Mouse (Mus musculus): ENCODE results near the gene Agpat1. TPM values are rescaled to one million over a fixed set of nuclear protein-coding genes. Genes with fewer than 3 reads are reported as not detected.

Agpat1 gene
- total and polyA plus RNA-seq, 3 experiments: 11.2 to 47.4 (median 44.4) TPM

DNA sequence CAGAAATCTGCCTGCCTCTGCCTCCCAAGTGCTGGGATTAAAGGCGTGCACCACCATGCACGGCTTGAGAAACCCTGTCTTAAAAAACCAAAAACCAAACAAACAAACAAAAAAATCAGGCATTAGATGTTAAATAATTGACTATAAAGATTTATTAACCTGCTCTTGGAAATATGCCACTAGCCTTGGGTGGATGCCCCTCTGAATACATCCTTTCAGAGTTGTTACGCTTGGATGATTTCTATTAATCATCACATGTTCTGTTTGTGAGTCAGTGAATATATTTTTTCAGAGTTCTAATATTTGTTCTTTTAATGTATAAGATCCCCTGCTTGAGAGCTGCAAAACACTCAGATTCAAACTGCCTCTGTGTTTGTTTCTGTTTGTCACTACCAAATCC, 20.9 kb downstream of the Agpat1 start:
- no peak overlapping the region for H3K9ac ChIP-seq (ENCODE audit: insufficient read depth, low read depth)
- H3K27ac ChIP-seq (ENCODE audit: insufficient read depth, low read depth): no peak overlapping the region
- peaks cover 2% of the 10 kb centered on the region for H3K9me3 ChIP-seq (replicated peaks; ENCODE audit: low read length)
- dilution Hi-C loops (cut with MboI; ENCODE audit: extremely low pct_ligation_motif_present, extremely low pct_unique_long_range_greater_than_20kb, low sequenced_read_pairs) (no loop called here), in situ Hi-C loops (cut with MboI; ENCODE audit: low pct_ligation_motif_present, low pct_unique_long_range_greater_than_20kb, low sequenced_read_pairs) (no loop called here)
- no peak for TF ChIP-seq GABPA (IDR thresholded peaks at IDR 0.05; ENCODE audit: insufficient replicate concordance, low read depth, low read length)
- TF ChIP-seq RAD21 (IDR thresholded peaks at IDR 0.05; ENCODE audit: low read depth, low read length): no peak
- TF ChIP-seq TBP (conservative IDR thresholded peaks at IDR 0.05; ENCODE audit: low read depth, low read length): no peak
- no peak for TF ChIP-seq JUN (IDR thresholded peaks at IDR 0.05; ENCODE audit: insufficient read depth, low read depth, low read length)
- TF ChIP-seq POLR2AphosphoS2 (IDR thresholded peaks at IDR 0.05; ENCODE audit: low read depth, low read length): no peak
- TF ChIP-seq HCFC1 (IDR thresholded peaks at IDR 0.05; ENCODE audit: low read depth, low read length): no peak
- TF ChIP-seq ETS1 (conservative IDR thresholded peaks at IDR 0.05; ENCODE audit: low read depth, low read length): no peak
- TF ChIP-seq CHD1 (IDR thresholded peaks at IDR 0.05; ENCODE audit: low read depth, low read length): no peak
- TF ChIP-seq USF1 (IDR thresholded peaks at IDR 0.05; ENCODE audit: low read depth, low read length): no peak
- TF ChIP-seq MXI1 (IDR thresholded peaks at IDR 0.05; ENCODE audit: low read depth, low read length): no peak
- TF ChIP-seq EP300 (IDR thresholded peaks at IDR 0.05; ENCODE audit: low read length): no peak
- TF ChIP-seq ELF1 (IDR thresholded peaks at IDR 0.05; ENCODE audit: low read depth, low read length): no peak
- TF ChIP-seq PAX5 (IDR thresholded peaks at IDR 0.05; ENCODE audit: low read length): no peak
- TF ChIP-seq ZC3H11A (IDR thresholded peaks at IDR 0.05; ENCODE audit: low read depth, low read length): no peak
- peaks cover 2 to 3% of the 10 kb centered on the region in 2 experiments; a peak in 2 of 4 replicates for H3K4me1 ChIP-seq (ENCODE audit: control insufficient read depth in 1 of 2, insufficient read depth in 2 of 2)
- no peak for DNase-seq (ENCODE audit: extremely low read depth)
- H3K36me3 ChIP-seq (replicated peaks in 1 of 2; ENCODE audit: control insufficient read depth in 1 of 2, insufficient read depth in 1 of 2, low read length in 1 of 2): no peaks in the 10 kb centered on the region
- no peak overlapping the region for H3K4me2 ChIP-seq (ENCODE audit: insufficient read depth, low read depth, poor library complexity, severe bottlenecking)
- H3K79me2 ChIP-seq (replicated peaks; ENCODE audit: control insufficient read depth, extremely low read depth, insufficient read depth, poor library complexity, severe bottlenecking): no peaks in the 10 kb centered on the region
- H3K27me3 ChIP-seq (replicated peaks): peaks cover 45% of the 10 kb centered on the region
- H3K4me3 ChIP-seq (replicated peaks in 1 of 3; ENCODE audit: low read depth in 2 of 3, low read length in 2 of 3, poor library complexity in 1 of 3): no peak overlapping the region

DNA sequence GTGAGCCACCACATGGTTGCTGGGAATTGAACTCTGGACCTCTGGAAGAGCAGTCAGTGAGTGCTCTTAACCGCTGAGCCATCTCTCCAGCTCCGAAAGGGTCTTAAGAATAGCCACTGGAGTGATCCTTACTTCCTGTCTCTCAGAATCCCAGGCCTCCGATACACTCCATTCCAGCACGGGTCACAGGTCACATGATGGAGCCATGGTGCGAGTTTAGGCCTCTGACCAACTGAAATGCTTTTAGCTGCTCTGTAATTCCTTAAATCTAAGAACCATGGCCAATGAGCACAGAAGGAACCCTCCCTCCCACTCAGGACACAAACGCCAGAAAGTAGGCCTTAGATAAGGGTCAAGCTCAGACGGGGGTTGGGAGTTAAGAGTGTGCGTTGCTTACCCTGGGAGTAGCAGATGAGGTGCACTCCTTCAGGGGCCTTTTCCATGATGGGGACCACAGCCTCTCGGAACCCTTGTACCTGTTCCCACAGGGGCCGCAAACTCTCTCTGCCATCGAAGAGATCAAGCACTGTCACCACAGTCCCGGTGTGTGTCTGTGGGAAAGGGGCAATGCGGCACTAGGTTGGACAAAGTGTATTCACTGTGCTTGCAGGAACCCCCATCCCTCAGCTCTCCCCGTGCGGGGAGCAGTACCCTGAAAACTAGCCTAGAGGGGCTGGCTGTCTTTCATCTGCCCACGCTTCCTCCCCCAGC, 22.2 kb downstream of the Agpat1 start:
- Histone ChIP-seq H3K36me3 (replicated peaks in 1 of 2; ENCODE audit: control insufficient read depth in 1 of 2, insufficient read depth in 1 of 2, low read length in 1 of 2) (no peaks in the 10 kb centered on the region), H3K27me3 (replicated peaks) (peaks cover 45% of the 10 kb centered on the region), H3K79me2 (replicated peaks; ENCODE audit: control insufficient read depth, extremely low read depth, insufficient read depth, poor library complexity, severe bottlenecking) (no peaks in the 10 kb centered on the region), H3K4me1 (ENCODE audit: control insufficient read depth in 1 of 2, insufficient read depth in 2 of 2) (peaks cover 2 to 3% of the 10 kb centered on the region in 2 experiments; a peak in 2 of 4 replicates), H3K9ac (ENCODE audit: insufficient read depth, low read depth) (no peak overlapping the region), H3K4me2 (ENCODE audit: insufficient read depth, low read depth, poor library complexity, severe bottlenecking) (no peak overlapping the region), H3K9me3 (replicated peaks; ENCODE audit: low read length) (peaks cover 2% of the 10 kb centered on the region), H3K27ac (ENCODE audit: insufficient read depth, low read depth) (no peak overlapping the region), H3K4me3 (replicated peaks in 1 of 3; ENCODE audit: low read depth in 2 of 3, low read length in 2 of 3, poor library complexity in 1 of 3) (no peak overlapping the region)
- no peak for DNase-seq (ENCODE audit: extremely low read depth)
- in situ Hi-C loops (cut with MboI; ENCODE audit: low pct_ligation_motif_present, low pct_unique_long_range_greater_than_20kb, low sequenced_read_pairs): no loop called here
- dilution Hi-C loops (cut with MboI; ENCODE audit: extremely low pct_ligation_motif_present, extremely low pct_unique_long_range_greater_than_20kb, low sequenced_read_pairs): no loop called here
- TF ChIP-seq ETS1 (conservative IDR thresholded peaks at IDR 0.05; ENCODE audit: low read depth, low read length) (no peak), ZC3H11A (IDR thresholded peaks at IDR 0.05; ENCODE audit: low read depth, low read length) (no peak), NELFE (IDR thresholded peaks at IDR 0.05; ENCODE audit: low read depth, low read length) (no peak), POLR2AphosphoS2 (IDR thresholded peaks at IDR 0.05; ENCODE audit: low read depth, low read length) (no peak), RCOR1 (conservative IDR thresholded peaks at IDR 0.05; ENCODE audit: low read depth, low read length) (no peak), USF1 (IDR thresholded peaks at IDR 0.05; ENCODE audit: low read depth, low read length) (no peak), MAZ (IDR thresholded peaks at IDR 0.05; ENCODE audit: low read depth, low read length) (no peak), MAX (IDR thresholded peaks at IDR 0.05; ENCODE audit: low read length) (no peak), KAT2A (IDR thresholded peaks at IDR 0.05; ENCODE audit: insufficient replicate concordance, low read length) (no peak), ELF1 (IDR thresholded peaks at IDR 0.05; ENCODE audit: low read depth, low read length) (no peak), E2F4 (IDR thresholded peaks at IDR 0.05; ENCODE audit: insufficient replicate concordance, low read depth, low read length) (no peak), JUND (conservative IDR thresholded peaks at IDR 0.05; ENCODE audit: low read depth, low read length) (no peak)
